Mouse (Mus musculus): ENCODE measurements around the gene Sytl3.

Gene Sytl3

DNA sequence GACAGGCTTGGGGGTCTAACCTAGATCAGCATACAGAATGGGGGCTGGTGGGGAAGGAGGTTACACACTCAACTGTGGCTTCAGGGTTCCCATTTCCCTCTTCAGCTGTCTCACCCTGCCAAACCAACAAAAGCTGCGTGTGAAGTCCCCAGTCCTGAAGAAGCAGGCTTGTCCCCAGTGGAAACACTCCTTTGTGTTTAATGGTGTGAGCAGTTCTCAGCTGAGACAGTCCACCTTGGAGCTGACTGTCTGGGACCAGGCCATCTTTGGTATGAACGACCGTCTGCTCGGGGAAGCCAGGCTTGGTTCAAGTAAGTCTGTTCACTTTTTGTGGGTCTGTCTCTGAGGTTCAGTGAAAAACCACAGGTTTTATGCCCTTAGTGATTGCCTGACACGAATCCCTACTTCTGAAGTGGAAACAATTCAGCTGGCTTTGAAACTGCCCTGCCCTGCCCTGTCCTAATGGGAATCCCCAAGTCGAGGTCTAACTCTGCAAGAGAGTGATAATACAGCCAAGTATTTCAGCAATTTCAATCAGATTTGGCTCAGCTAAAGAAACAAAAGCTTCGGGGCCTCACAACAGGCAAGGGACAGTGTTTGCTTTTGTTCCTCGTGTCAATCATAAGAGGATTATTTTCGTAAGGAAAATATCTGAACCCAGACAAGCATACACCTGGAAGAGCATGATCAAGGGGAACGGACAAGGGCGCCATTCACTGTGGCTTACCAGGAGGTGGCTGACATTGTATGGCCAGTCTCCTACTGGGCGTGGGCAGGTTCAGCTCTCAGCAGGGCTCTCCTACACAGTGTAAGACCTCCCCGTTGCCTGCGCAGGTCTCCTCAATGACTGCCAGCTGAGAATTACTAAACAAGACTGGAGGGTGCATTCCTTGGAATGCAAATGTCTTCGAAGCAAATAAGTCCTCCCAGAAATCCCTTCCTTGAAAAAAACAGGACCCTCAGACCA is 77.7 kb downstream of the Sytl3 start:
- DNase-seq (ENCODE audit: low read depth, low spot score) = peak; percentile 25

DNA sequence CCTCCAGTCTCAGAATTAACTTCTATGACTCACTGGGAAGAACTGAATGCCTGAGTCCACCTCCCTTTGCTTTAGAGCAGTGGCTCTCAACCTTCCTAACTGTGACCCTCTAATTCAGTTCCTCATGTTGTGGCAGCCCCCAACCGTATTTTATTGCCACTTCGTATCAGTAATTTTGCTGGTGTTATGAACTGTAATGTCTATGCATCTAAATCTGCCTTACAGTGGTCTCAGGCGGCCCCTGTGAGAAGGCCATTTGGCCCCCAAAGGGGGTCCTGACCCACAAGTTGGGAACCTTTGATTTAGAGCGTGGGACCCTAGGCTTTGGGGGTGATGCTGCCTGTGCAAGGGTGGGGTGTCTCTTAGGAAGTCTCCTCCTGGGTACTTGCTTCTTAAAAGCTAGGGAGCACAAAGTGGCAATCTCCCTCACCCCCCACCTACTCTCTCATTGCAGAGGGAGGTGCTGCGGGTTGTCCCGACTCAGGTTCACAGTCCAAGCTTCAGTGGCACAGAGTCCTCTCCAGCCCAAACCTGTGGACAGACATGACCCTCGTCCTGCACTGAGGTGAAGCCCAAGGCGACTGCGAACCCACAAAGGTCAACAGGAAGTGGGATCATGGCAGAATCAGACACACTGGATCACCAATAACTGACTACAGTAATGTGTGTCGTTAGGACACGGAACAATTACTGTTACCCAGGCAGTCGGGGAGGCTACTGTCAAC is 78.5 kb downstream of the Sytl3 start:
- DNase-seq (ENCODE audit: low read depth, low spot score) = no peak

GRCm38 (mm10) chr17:6738836-6739235 is 79.9 kb downstream of the Sytl3 start:
- no peak for DNase-seq (ENCODE audit: low read depth, low spot score)

DNA sequence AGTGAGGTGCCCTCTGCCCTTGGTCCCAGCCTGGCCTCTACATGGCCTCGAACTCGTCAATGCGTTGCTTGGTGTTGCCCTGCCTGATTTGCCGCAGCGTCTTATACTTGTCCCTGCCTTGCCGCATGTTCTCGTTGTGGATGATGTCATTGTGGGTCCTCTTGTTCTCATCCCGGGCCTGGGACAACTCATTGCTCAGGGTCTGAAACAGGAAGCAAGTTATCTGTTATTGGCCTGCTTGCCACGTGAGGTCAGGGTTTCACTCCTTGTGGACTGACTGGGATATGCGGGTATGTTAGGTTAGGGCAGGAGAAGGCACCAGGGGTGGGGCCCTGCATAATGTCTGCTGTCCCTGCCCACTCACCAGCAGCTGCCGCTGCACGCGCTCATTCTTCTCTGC is 80.4 kb downstream of the Sytl3 start:
- DNase-seq (ENCODE audit: low read depth, low spot score) = no peak

DNA sequence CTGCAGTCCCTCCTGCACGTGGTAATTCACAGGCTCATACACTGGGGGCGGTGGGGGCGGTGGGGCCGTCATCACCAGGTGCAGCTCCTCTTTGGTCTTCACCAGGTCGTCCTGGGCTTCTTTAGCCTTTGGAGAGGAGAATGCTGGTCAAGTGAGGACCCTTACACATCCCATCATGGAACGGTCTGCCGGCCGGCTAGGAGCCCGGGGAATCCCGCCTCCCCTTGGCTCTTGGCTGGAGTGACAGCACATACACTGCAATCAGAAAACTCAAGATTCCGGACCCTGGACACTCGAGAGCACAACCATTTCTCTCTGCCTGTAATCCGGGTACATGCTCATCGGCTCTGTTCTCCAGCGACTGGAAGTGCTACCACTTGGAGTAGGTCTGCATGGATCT is 80.9 kb downstream of the Sytl3 start:
- no peak for DNase-seq (ENCODE audit: low read depth, low spot score)

DNA sequence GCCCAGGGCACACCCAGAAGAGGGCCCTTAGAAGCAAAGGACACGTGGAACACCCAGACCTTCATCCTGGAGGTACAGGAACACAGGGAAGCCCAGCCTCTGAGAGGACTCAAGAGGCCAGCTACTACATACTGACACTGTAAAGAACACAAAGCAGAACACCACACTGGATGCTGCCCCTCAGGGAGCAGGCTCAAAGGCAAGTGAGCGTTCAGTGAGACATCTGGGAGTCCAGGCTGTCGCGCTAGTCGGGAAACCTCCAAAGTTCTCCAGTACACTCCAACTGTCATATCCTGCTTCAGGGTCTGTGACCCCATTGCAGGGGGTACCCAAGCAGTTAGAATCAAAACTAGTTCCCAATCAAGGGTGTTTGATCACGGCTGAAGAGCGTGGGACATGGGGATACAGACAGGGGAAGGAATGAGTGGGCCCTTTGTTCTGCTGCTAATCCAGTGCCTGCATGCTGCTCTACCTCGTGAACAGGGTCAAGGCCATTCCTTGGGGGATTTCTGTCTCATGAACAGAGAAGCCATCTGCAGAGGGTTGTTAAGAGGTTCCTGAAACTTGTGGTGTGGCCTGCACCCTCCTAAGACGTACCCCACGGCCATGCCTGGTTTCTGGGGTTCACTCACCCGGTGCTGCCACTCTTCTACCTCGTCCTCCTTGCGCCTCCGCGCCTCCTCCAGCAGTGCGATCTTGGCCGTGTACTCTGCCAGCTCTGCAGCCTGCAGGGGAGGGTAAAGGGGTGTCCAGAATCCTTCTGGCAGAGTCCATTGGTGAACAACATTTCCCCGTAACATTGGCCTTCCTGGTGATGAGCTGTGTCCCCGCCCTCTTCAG is 81.7 kb downstream of the Sytl3 start:
- DNase-seq (ENCODE audit: low read depth, low spot score) = no peak

- DNase-seq (ENCODE audit: low read depth, low spot score) = no peak
Observed at GRCm38 (mm10) chr17:6741271-6741670, 82.4 kb downstream of the Sytl3 start.

GRCm38 (mm10) chr17:6742083-6743038 is 83.5 kb downstream of the Sytl3 start:
- DNase-seq (ENCODE audit: low read depth, low spot score) = no peak

- DNase-seq (ENCODE audit: low read depth, low spot score) = no peak
Observed at GRCm38 (mm10) chr17:6743039-6743575, 84.2 kb downstream of the Sytl3 start.

DNA sequence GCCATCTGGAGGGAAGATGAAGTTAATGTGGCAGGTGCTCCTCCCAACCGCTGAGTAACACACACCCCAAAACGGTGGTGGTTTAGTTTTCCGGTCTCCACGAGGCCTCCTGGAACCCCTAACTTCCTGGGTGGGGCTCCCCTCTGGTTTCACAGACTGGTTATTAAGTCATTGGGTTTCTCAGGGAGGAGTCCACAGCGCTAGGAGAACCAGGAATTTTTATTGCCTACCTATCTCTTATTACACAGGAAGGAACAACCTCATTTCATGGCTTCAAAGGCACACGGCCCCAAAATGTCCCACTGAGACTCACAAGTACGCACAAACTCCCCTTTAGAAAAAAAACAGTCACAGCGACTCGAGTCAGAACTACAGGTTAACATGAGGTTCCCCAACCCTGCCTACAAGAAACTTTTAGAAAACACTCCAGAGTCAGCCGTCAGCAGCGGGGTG is 84.9 kb downstream of the Sytl3 start:
- no peak for DNase-seq (ENCODE audit: low read depth, low spot score)

- DNase-seq (ENCODE audit: low read depth, low spot score) = no peak
Observed at GRCm38 (mm10) chr17:6744366-6744765, 85.5 kb downstream of the Sytl3 start.

DNA sequence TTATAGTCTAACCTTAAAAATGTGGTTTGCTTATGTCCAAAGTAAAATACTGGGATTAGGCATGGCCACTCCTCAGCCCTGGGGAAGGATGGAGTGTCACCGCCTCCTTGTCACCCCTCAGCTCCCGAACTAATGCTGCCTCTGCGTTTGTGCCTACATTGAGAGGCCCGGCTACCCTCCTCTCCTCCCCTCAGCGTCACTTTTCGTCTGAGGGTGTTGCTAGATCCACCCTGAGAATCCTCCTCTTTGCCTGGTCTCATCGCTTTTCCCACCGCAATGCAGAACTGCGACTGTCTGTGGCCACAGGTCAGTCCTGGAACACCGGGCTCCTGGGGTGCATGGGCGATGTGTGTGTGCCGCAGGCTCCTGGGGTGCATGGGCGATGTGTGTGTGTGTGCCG is 86.0 kb downstream of the Sytl3 start:
- DNase-seq (ENCODE audit: low read depth, low spot score) = no peak

- no peak for DNase-seq (ENCODE audit: low read depth, low spot score)
Observed at GRCm38 (mm10) chr17:6745503-6745902, 86.6 kb downstream of the Sytl3 start.

DNA sequence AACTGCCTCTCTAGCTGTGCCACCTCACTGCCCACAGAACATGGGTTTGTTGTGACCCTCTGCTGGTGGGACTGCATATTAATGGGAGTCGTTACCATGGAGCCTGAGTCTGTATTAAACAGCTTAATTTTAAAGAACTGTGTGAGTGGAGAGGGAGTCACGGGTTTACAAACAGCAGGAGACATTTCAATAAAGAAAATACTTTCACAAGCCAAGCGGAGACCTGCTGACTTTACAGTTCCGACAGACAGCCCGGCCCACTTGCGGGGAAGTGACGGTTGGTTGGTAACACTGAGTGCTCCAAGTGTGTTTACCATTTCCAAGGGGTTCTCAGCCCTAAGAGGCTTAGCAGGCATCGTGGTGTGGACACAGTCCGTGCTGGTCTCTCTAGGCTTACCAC is 87.1 kb downstream of the Sytl3 start:
- no peak for DNase-seq (ENCODE audit: low read depth, low spot score)

GRCm38 (mm10) chr17:6746452-6747231 is 87.7 kb downstream of the Sytl3 start:
- DNase-seq (ENCODE audit: low read depth, low spot score) = peak; percentile 17

DNA sequence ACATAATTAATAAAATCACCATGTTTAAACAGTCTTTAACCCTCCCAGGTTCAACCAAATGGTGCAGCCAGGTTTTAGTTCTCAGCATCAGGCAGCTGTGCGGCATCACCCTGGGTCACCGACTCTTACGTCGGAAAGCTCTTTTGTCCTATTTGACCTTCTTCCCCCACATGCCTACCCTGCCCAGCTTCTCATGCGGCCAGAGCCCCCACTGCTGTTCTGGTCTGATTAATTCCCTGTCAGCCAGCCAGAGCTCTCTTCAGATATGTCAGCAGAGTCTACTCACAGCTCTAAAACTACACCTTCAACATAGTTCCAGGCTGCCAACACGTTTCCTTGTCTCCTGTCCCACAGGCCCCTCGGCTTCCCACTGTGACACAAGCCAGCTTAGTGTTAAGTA is 88.6 kb downstream of the Sytl3 start:
- DNase-seq (ENCODE audit: low read depth, low spot score) = no peak

- DNase-seq (ENCODE audit: low read depth, low spot score) = peak; percentile 76
Observed at GRCm38 (mm10) chr17:6748779-6749464, 90.0 kb downstream of the Sytl3 start.

DNA sequence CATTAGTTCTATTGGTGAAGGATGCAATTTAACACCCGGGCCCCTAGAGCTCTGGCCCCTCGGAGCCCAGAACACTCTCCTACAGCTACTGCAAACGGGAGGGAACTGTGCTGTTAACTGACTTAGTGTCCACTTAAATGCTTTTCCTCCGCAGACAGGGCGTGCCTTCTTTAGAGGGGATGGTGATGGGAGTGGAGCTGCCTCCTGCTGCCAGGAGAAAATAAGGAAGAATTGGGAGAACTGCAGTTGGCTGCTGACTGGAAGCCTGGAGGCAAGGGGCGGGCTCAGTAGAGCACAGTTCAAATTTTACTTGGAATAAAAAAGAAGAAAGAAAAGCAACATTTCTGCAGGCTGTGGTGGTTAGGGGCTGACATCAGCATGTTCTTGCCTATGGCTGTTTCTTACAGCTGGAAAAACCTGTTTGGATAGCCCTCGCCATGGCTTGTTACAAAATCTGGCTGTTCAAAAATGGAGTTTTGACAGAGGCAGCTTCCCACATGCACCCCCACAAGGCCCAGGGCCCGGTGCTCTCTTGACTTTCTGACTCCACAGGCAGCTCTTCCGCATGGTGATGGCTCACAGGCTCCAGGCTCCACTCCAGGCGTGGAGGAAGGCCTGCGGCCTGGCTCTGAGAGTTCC is 92.4 kb downstream of the Sytl3 start:
- DNase-seq (ENCODE audit: low read depth, low spot score) = no peak

Data from 3T3-L1 (cell line).